Mouse (Mus musculus) gastrocnemius, adult 8-10 months (tissue): ENCODE data around the gene Magi2. TPM values are rescaled to one million over a fixed set of nuclear protein-coding genes. Genes with fewer than 3 reads are reported as not detected.
"Not testable (repeated sequence)": the region's sequence is repeated elsewhere in the genome, so short reads cannot be mapped to it uniquely, and the experiment has no call there.

ENCODE experiments used
- DNase-seq, 2 experiments: peaks; one replicate each; pipeline ENCODE4 v3.0.0; 2022; ENCODE audit warnings: low spot score in 2 of 2
- total RNA-seq, 4 experiments: library from RNA; stranded (reverse); gene quantifications; 2 replicates each; pipeline ENCODE4 v1.2.4; 2022

Gene Magi2
- total RNA-seq, 4 experiments from 2014 or later = 0.70 to 1.4 (median 0.88) TPM

DNA sequence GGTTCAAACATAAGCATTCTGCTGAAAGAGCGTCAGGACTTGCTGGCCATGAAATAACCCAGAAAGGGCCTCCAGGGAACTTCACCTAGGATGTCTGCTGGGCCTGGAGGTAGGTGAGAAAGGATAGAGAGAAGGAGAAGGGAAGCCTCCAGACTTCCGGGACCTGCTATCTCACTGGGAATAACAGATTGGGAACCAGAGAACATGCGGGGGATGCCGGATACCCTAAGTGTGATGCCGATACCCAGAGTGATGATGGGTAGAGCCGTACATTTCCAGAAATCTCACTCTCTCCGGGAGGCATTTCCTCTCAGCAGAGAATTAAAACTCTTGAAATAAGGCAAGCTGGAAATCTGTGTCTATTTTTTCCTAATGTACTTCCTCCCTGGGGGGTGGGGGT, 1265.8 kb downstream of the Magi2 start:
- DNase-seq = no peak

DNA sequence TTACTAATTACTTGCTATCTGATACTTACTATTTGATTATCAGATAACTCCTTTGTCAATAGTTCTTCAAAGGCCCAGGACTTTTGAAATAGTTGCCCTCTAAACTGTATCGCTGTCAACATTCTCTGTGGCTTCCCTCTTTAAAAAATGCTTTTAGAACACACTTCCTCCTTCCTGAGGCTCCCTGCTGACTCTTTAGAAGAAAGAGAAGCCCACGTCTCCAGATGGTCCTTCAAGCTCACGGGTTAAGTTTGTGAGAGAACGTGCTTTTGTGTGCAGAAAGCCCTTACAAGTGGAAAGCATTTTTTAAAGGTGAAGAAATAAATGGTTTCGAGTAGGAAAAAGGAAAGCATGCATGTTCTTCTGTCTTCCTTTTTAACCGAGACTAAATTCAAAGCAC, 1267.2 kb downstream of the Magi2 start:
- no peak for DNase-seq

- no peak for DNase-seq
Measured at GRCm38 (mm10) chr5:20496924-20497323, 1270.1 kb downstream of the Magi2 start.

- DNase-seq = no peak
Measured at GRCm38 (mm10) chr5:20499031-20499600, 1272.3 kb downstream of the Magi2 start.

- no peak for DNase-seq
Measured at GRCm38 (mm10) chr5:20508609-20509008, 1281.8 kb downstream of the Magi2 start.

GRCm38 (mm10) chr5:20509606-20510005, 1282.8 kb downstream of the Magi2 start:
- DNase-seq = no peak

GRCm38 (mm10) chr5:20512377-20513126, 1285.7 kb downstream of the Magi2 start:
- DNase-seq = no peak

DNA sequence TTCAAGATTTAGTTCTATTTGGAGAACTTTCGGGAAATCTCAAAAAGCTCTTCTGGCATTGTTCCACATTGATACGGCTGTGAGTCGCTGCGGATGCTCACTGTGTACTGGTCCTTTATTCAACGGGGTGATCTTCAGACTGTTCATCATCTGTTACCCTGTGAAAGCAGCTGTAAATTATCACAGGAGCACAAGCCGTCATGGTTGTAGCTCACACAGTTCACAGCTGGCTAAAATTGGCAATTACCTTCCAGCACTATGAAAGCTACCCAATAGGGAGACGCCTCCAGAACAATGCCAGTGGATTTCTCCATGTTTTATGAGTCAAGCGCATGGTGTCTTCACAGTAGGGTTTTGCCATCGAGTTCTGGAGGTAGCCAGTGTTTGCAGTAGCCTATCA, 1294.8 kb downstream of the Magi2 start:
- DNase-seq = no peak

DNA sequence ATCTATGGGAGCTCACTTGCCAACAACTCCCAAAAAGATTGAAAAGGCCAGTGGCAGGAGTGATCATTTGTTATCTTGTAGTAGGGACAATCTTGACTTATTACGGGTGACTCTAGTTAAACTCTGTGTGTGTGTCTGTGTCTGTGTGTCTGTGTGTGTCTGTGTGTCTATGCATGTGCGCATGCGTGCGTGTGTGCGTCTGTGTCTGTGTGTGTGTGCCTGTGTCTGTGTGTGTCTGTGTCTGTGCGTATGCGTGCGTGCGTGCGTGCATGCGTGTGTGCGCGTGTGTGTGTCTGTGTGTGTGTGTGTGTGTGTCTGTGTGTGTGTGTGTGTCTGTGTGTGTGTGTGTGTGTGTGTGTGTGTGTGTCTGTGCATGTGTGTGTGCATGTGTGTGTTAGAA, 1295.2 kb downstream of the Magi2 start:
- DNase-seq = no peak

GRCm38 (mm10) chr5:20523776-20524175, 1296.9 kb downstream of the Magi2 start:
- DNase-seq = no peak

- DNase-seq = not testable (repeated sequence)
Measured at GRCm38 (mm10) chr5:20526588-20526987, 1299.8 kb downstream of the Magi2 start.

DNA sequence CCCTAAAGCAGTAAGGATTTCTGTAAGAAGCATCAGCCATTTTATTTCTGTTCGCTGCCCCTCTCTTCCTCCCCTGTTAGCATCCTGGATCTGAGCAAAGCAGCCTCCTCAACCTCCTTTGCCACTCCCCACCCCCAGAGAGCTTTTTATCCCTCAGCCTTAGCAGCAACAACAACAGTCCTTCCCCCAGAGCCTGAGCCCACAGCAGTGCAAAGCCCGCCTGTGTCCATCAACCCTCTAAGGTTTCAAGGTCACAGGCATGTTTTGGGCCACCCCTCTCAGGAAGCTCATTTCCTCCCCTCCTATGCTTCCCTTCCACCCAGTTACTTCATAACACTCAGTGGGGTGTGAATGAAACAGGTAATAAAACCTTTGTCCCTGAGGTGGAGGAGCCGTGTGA, 1309.7 kb downstream of the Magi2 start:
- DNase-seq = no peak

DNA sequence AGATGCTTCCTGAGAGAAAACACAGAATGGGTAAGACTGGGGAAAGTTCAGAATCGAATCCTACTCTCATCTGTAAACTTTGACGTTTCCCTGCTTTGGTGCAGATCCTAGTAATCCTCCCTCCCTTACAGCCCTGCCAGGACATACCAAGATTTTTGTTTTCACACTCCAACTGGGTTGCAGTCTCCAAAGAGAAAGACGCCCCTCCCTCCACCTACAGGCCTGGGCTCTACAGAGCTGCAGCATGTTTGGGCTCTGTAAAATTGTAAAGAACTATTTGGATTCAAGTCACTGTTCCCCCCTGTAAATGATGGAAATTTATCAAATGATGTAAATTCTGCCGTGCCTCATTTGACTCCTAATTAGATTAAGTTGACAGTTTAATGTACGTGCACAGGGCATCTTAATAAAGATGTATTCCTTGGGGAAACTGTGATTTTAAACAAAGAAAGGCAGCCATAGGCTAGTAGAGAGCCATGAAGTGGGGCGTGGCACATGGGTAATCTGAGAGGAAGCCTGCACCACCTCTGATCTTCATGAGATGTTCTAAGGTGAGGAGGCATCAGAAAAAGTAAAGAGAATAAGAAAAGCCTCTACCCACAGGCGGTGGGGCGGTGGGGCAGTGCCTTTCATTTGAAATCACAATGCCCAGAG, 1310.7 kb downstream of the Magi2 start:
- no peak for DNase-seq

DNA sequence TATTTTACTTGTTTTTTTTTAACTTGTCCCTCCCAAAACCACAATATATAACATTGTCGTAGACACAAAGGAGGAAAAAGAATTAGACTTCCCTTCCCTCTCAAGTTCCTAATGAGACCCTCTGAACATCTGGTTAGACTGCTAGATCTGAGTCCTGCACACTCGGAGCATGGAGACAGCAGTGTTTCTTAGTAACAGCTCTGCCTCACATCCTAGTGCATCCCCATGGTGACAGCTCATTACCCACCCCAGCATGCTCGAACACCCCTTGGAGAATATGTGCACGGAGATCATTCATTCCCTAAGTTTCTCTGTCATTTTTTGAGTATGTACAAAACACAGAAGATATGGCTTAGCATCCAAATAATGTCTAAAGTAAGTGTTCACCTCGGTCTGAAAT, 1317.5 kb downstream of the Magi2 start:
- no peak for DNase-seq

GRCm38 (mm10) chr5:20559378-20559777, 1332.5 kb downstream of the Magi2 start:
- DNase-seq = no peak

DNA sequence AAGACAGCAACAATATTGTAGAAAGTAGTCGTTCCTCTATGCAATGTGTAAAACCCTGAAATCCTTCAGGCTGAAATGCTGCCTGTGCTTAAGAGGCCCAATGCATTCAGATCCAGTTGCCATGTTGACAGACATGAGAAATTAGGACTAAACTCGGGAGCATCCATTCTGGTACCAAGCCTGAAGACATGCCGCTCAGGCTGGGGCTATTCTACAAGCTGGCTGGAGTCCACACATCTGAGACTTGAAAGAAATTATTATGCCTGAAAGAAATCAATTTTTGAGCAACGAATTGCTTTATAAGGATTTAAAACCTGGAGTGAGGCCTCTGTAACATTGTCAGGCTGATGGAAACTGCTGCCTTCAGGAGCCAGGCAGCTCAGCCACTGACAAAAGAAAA, 1333.0 kb downstream of the Magi2 start:
- DNase-seq = no peak

DNA sequence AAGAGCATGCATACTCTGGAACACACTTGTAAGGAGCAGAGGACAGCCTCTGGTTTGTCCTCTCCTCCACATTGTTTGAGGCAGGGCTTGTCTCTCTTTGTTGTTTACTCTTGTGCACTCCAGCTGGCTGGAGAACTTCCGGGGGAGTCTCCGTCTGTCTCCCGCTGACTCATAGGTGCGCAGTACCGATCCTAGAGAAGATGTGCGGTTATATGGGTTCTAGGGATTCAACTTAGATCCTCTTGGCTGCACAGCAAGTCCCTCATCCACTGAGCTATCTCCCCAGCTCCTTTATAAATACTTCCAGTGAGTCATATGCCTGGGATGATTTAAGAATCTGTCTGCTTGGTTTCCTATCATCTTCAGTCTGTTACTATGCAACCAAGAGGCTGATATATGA, 1341.6 kb downstream of the Magi2 start:
- DNase-seq = no peak

- DNase-seq = no peak
Measured at GRCm38 (mm10) chr5:20568966-20569365, 1342.1 kb downstream of the Magi2 start.

GRCm38 (mm10) chr5:20574816-20575215, 1348.0 kb downstream of the Magi2 start:
- DNase-seq = no peak

GRCm38 (mm10) chr5:20575798-20576197, 1349.0 kb downstream of the Magi2 start:
- DNase-seq = no peak

GRCm38 (mm10) chr5:20576266-20576665, 1349.4 kb downstream of the Magi2 start:
- no peak for DNase-seq

GRCm38 (mm10) chr5:20578666-20579065, 1351.8 kb downstream of the Magi2 start:
- no peak for DNase-seq

GRCm38 (mm10) chr5:20580619-20581018, 1353.8 kb downstream of the Magi2 start:
- DNase-seq = no peak
